Mouse (Mus musculus) bone marrow, adult 2 months (tissue): ENCODE data around the gene Sh2d4b.

Experiments used
- CTCF ChIP-seq: fragments of 200-500 bp; IDR thresholded peaks from 2 replicates; pipeline ENCODE4 v1.5.1; 2011; ENCODE audit warnings: low read length, control low read depth; ENCODE audit not compliant: control insufficient read depth, insufficient read depth
- POLR2A ChIP-seq: fragments of 200-500 bp; IDR thresholded peaks from 2 replicates; pipeline ENCODE4 v1.6.1; 2011; ENCODE audit warnings: low read depth, mild to moderate bottlenecking, control low read depth, low read length, borderline replicate concordance; ENCODE audit not compliant: control insufficient read depth

- TF ChIP-seq CTCF (no peak), POLR2A (no peak)
Measured at GRCm38 (mm10) chr14:40816715-40817114, 76.4 kb downstream of the Sh2d4b start.
